Mouse (Mus musculus): ENCODE data around the gene Mlc1. TPM values are rescaled to one million over a fixed set of nuclear protein-coding genes. Genes with fewer than 3 reads are reported as not detected.

Gene Mlc1
- total RNA-seq, 2 experiments from 2014 or later = not detected

DNA sequence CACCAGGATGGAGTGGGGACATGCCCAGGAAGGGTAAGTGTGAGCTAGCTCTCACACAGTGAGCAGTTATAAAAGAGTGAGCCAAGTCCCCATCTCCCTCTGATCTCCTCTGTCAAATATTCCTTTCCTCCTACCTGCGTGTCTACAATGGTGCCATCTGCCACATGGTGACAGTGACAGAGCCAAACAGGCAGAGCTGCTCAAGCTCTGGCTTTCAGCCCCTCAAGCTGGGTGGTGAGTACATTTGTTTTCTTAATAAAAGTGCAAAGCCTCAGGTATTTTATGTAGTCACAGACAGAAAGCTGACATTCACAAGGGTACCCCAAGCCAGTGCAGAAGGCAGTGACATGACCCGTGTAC, 41.5 kb downstream of the Mlc1 start:
- no peak for DNase-seq

DNA sequence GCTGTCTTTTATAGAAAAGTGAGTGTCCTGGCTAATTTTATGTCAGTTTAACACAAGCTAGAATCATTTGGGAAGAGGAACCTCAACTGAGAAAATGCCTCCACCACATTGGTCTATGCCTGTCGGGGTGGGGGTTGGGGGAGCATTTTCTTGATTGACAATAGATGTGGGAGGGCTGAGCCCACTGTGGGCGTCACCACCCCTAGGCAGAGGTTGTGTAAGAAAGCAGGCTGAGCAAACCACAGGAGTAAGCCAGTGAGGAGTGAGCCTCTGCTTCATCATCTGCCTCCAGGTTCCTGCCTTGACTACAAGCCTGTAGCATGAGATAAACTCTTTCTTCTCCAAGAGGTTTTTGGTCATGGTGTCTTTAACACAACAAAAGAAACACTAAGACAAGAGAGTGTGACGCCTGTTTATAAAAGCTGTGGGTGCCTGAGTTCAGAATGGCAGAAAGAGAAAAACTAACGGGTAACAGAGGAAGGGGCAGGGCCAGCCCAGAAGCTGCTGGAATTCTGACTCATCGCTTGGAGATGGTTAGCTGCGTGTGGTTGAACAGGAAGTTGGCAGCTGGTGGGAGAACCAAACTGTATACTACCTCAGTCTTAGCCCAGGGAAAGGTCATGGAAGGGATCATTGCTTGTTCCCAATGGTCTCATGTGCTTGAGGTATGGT, 42.1 kb downstream of the Mlc1 start:
- no peak for DNase-seq

DNA sequence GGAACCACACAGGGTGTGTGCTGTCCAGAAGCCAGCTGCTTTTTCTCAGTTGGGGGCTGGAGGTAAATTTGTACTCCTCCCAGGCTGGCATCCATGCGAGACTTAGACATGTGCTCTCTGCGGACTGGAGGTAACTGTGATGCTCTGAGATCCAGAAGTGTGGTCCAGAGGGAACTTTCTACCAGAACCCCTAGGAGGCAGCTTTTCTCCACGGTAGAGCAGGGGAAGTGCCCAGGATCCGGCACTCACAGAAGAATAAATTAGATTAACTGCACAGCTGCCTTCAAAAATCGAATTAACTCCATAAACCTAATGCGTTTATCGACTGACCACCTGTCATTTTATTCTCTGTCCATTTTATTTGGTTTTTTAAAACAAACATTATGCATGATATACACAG, 44.7 kb downstream of the Mlc1 start:
- peak in 1 of 2 experiments; percentile 22 for DNase-seq

DNA sequence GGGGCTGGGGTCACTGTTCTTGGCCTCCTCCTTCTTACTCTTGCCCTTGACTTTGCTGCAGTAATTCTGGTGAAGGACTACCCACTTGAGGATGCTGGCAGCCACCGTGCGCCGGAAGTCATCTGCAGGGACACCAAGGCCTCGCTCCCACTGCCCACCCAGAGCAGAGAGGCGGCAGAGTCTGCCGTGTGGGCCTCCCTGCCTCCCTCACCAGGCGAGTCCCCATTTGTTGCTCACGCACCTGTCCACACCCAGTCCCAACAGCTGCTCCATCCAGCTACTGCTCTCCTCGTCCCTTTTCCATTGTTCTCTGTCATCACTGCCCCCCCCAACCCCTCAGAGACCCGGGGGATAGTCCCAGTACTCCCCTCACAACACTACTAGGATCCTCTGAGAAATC, 46.1 kb downstream of the Mlc1 start:
- no peak for DNase-seq

DNA sequence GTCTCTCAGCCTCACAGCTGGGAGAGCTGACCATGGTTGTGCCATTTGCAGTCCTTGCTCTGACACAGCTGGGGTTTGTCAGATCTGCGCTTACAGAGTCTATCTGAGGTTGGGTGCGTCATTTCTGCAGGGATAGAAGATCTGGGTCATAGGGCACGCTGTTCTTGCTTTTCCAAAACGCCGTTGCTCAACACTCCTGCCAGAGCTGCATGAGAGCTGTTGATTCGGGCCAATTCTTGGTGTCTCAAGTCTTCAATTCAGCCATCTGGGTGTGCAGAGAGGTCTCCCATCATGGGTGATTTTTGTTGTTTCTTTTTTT, 56.9 kb downstream of the Mlc1 start:
- peak; percentile 72 to 84 for DNase-seq

DNA sequence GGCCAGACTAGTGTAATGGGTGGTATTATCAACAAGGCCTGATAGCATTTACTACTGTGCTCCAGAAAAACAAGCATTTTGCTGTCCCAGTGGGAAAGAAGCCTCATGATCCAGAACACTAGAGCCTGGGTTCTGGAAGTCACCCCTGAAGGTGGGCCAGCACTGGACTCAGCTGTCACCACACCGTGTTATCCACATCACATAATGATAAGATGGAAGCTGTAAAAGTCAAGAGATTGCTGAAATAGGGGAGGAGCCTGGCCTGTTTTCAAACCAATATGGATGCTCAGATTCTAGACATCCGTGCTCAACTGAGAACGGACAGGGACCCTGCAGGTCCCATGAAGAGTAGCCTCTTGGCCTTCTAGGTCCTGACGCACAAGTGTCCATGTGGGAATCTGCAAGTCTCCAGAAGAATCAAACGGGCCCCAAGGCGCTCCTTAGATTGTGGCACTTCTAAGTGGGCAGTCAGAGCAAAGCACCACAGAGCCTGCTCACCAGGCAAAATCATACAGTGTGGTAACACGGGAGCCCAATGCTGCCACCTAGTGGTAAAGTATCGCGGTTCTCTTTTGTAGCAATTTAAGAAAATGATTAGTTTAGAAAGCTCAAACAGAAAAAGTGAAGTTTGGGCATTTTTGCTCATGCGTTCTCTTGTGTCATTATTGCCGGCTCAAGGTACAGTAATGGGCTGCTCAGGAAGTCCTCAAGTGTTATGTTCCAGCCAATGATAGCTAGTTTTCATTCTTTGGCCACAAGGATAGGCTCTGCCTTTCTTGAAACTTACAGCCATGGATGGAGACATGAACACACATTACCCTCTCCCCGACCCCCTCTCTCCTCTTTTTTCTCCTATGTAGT, 57.4 kb downstream of the Mlc1 start:
- DNase-seq = peak; percentile 71 to 90

DNA sequence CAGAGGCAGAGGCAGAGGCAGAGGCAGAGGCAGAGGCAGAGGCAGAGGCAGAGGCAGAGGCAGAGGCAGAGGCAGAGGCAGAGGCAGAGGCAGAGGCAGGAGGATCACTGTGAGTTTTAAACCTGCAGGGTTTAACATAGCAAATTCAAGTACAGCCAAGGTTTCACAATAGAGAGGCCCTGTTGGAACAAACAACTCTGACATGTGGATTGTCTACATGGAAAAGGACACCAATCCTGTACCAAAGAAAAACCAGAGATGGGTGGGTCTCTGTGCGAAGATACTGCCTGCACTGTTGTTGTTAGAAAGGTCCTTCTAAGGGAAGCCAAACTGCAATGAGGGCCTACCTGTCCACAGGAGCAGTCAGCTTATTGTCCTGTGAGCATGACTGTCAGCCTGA, 58.7 kb downstream of the Mlc1 start:
- DNase-seq = no peak

DNA sequence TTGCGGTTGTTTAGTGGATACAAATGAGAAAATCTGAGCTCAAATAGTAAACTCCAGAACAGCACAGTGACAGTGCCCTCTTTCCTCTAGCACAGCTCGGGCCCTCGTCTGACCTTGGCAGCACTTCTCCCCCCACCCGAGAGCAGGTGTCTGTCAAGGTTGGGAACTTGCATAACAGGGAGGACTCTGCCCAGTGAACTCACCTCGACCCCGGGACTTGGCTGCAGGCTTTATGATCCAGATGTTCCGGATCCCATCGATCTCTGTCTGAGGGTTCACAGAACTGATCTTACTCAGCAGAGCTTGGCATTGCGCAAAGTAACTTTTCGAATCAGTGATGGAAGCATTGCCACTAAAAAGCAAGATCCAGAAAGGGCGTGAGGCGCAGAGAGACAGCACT, 59.5 kb downstream of the Mlc1 start:
- no peak for DNase-seq

DNA sequence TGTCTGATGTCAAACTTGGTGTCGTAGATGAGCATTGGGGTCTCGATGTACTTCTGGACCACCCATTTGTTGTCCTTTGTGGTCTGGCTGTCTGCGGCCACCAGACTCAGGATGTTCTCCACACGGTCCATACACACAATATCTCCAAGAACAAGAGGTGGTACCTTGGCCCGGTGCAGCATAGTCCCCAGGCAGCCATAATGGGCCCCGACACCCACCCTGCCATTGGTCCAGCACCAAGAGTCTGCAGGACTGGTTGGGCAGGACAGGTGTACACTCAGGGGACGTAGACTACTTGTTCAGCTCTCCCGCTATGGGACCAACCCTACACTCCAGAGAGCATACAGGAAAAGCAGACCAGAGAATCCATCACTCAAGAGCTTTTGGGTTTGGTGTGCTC, 61.7 kb downstream of the Mlc1 start:
- DNase-seq = no peak

DNA sequence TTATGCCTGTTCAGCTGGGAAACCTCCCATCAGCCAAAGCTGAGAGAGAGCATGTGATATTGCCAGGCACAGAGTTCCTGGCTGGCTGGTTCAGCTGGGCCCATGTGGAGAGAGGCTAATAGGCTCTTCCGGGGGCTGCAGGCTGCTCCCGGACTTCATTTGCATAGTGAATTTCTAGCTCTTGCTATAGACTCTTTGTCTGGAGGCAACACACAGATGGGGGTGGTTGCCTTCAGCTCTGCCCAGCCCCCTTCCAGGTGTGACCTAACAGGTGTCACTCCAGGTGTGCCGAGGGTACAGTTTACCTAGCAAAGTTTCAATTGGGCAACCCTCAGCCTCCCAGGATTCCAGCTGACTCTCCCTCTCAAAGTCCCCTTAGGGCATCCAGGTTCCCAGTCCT, 62.4 kb downstream of the Mlc1 start:
- no peak for DNase-seq

DNA sequence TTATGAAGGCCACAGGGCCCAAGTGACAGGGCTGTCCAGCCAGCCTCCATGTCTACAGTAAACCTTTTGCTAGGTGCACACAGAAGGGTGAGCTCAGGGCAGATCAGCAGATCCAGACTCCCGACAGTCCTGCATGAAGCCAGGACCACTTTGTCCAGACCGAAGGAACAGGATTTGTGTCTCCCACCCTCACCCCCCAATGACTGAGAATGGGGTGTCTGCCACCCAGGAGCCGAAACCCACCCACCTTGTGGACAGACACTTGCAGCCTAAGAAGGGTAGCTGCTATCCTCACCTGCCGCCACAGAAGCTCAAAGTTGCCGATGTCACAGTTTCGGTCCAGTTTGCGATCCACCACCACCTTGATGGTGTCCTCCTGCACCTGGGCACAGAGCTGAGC, 63.8 kb downstream of the Mlc1 start:
- DNase-seq = no peak

DNA sequence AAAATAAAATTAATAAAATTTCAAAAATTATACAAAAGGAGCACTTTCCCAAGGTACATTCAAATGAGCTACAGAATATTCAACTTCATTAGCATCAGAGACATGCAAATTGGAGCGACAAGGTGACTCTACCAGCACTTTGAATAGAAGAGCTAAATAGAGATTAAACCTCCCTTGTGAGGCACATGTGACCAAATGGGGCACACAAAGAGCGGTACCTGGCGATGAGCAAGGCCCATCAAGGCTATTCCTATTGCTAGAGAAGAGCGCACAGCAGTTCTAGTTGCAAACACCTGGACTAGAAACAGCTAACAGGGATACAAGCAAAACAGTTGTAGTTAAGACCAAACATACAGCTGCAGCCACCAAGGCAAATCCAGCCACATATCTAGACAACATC, 72.5 kb downstream of the Mlc1 start:
- DNase-seq = no peak

Other genes with a start within 250 kb of the Mlc1 start
- gene Brd1, start 244.8 kb downstream of the Mlc1 start, total RNA-seq (2021) = 10 to 100 TPM; 26.6 to 29.7 TPM
- gene Zbed4, start 227.3 kb downstream of the Mlc1 start, total RNA-seq (2021) = 1 to 10 TPM; 8.6 to 8.7 TPM
- gene Alg12, start 159.7 kb downstream of the Mlc1 start, total RNA-seq (2021) = 1 to 10 TPM; 8.3 to 8.8 TPM
- gene Creld2, start 159.4 kb downstream of the Mlc1 start, total RNA-seq (2021) = 10 to 100 TPM; 19.6 to 28.7 TPM
- 100 to 1,000 TPM in 1 of 2 experiments, 10 to 100 TPM in 1; 97.9 to 139 TPM for gene Pim3, start 116.8 kb downstream of the Mlc1 start, total RNA-seq (2021)
- not detected for gene Ttll8, start 24.6 kb downstream of the Mlc1 start, total RNA-seq (2021)
- gene Mov10l1, start 3.9 kb upstream of the Mlc1 start, total RNA-seq (2021) = 100 to 1,000 TPM; 115 to 121 TPM
- gene Panx2, start 80.7 kb upstream of the Mlc1 start, total RNA-seq (2021) = 1 to 10 TPM; 2.0 to 2.4 TPM
- 10 to 100 TPM; 46.6 to 56.5 TPM for gene Trabd, start 96.1 kb upstream of the Mlc1 start, total RNA-seq (2021)
- gene Selenoo, start 110.1 kb upstream of the Mlc1 start, total RNA-seq (2021) = 10 to 100 TPM; 16.1 to 16.5 TPM
- 1 to 10 TPM; 7.4 to 8.5 TPM for gene Tubgcp6, start 144.1 kb upstream of the Mlc1 start, total RNA-seq (2021)
- gene Hdac10, start 149.7 kb upstream of the Mlc1 start, total RNA-seq (2021) = 1 to 10 TPM; 6.3 to 7.4 TPM
- gene Mapk12, start 161.7 kb upstream of the Mlc1 start, total RNA-seq (2021) = 10 to 100 TPM; 24.4 to 24.8 TPM
- gene Mapk11, start 170.6 kb upstream of the Mlc1 start, total RNA-seq (2021) = 1 to 10 TPM; 2.7 to 3.0 TPM
- 10 to 100 TPM; 76.7 to 83.5 TPM for gene Plxnb2, start 201.8 kb upstream of the Mlc1 start, total RNA-seq (2021)
- gene Dennd6b, start 217.5 kb upstream of the Mlc1 start, total RNA-seq (2021) = 1 to 10 TPM; 8.3 to 9.6 TPM
- 10 to 100 TPM; 75.1 to 76.9 TPM for gene Ppp6r2, start 232.5 kb upstream of the Mlc1 start, total RNA-seq (2021)

Data from heart, adult 18-20 months (tissue).